Mouse (Mus musculus) liver, embryonic 14.5 days (tissue): Measurements from ENCODE around the gene Pop5.

Source experiments
- CTCF ChIP-seq: IDR thresholded peaks from 2 replicates; pipeline ENCODE4 v1.5.1; 2016; ENCODE audit warnings: antibody characterized with exemption, low read depth, control low read depth
- EP300 ChIP-seq: IDR thresholded peaks from 2 replicates; pipeline ENCODE4 v1.6.1; 2016; ENCODE audit warnings: antibody characterized with exemption, low read depth

DNA sequence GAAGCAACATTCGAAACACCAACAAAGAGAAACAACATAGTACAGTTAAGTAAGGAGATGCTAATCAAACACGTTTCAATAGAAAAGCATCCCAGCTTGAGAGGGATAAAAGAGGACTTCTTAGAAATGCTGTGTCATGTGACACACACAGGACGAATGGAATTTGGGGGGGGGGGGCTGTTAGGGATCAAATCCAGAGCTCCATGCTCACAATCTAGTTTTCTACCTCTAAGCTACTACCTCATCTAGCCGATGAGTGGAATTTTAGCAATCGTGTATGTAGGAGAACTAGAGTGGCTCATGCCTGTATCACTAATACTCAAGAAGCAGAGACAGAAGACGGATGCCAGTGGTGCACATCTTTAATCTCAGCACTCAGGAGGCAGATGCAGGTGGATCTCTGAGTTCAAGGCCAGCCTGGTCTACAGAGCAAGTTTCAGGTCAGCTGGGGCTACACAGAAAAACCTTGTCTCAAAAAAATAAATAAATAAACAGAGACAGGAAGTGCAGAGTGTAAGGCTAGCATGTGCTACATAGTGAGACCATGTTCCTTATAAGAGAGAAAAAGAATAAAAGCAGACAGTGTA, 38.0 kb downstream of the Pop5 start:
- TF ChIP-seq EP300 (no peak), CTCF (no peak)
